9 mouse cellular contexts compared by ENCODE assay signal in genomic region chr16:31943980-31944379, GRCm38 (mm10). TPM values are rescaled to one million over a fixed set of nuclear protein-coding genes. Genes with fewer than 3 reads are reported as not detected.
DNase-seq lines count a peak whose midpoint lies in the region; ATAC-seq lines count a peak whose summit lies in the region.
"Had no signal": no experiment of that assay in that cellular context is flagged by ENCODE, and none has a peak within 500 bp of the region (broad histone marks: within the 10 kb centered on the region; RNA-seq: fewer than 3 reads in every experiment).

No protein-coding gene starts in this region.

- intact Hi-C loops in heart, postnatal 25 days (cut with DNase I) = no loop called here
- intact Hi-C loops in left cerebral cortex, postnatal 10 days (cut with DNase I) = no loop called here

- H3K9me3 ChIP-seq in hindbrain, embryonic 16.5 days (ENCODE audit: control insufficient read depth, low read length) = no peaks in the 10 kb centered on the region
- no peaks in the 10 kb centered on the region for H3K9me3 ChIP-seq in midbrain, embryonic 14.5 days (ENCODE audit: control insufficient read depth, low read length)

- H3K9ac ChIP-seq in hindbrain, embryonic 16.5 days (ENCODE audit: low read depth, low read length) = no peak overlapping the region; the same call in 1 of the 2 replicates
- H3K9ac ChIP-seq in midbrain, embryonic 14.5 days (replicated peaks; ENCODE audit: low read length) = no peak overlapping the region; the same call in 1 of the 2 replicates

- no peak overlapping the region for H3K4me3 ChIP-seq in hindbrain, embryonic 16.5 days (ENCODE audit: low read length)
- H3K4me3 ChIP-seq in midbrain, embryonic 14.5 days (replicated peaks; ENCODE audit: low read depth, low read length) = no peak overlapping the region

- WGBS in hindbrain, embryonic 16.5 days = 5% methylated on average over 10 of the region's 10 CpGs
- WGBS in midbrain, embryonic 14.5 days = 3% methylated on average over 10 of the region's 10 CpGs

- H3K4me1 ChIP-seq in hindbrain, embryonic 16.5 days (ENCODE audit: control insufficient read depth, insufficient read depth, low read depth, low read length) = peaks cover 34% of the 10 kb centered on the region
- peaks cover 17% of the 10 kb centered on the region for H3K4me1 ChIP-seq in midbrain, embryonic 14.5 days (ENCODE audit: control insufficient read depth, insufficient read depth, low read length)

- no peaks in the 10 kb centered on the region for H3K27me3 ChIP-seq in hindbrain, embryonic 16.5 days (replicated peaks; ENCODE audit: control insufficient read depth, insufficient read depth, low read length)
- no peaks in the 10 kb centered on the region for H3K27me3 ChIP-seq in midbrain, embryonic 14.5 days (ENCODE audit: control insufficient read depth, insufficient read depth, low read length)

- H3K27ac ChIP-seq in hindbrain, embryonic 16.5 days (ENCODE audit: low read depth, low read length) = no peak overlapping the region
- H3K27ac ChIP-seq in midbrain, embryonic 14.5 days (replicated peaks; ENCODE audit: low read depth, low read length) = no peak overlapping the region
- H3K27ac ChIP-seq: macrophage had no signal

- peak overlapping the region; percentile 20; the same call in 1 of the 2 replicates for H3K4me2 ChIP-seq in hindbrain, embryonic 16.5 days (ENCODE audit: low read length)
- H3K4me2 ChIP-seq in midbrain, embryonic 14.5 days (ENCODE audit: low read length) = no peak overlapping the region

- peaks cover 2% of the 10 kb centered on the region; the same call in 1 of the 2 replicates for H3K36me3 ChIP-seq in hindbrain, embryonic 16.5 days (ENCODE audit: control insufficient read depth, insufficient read depth, low read length)
- H3K36me3 ChIP-seq in midbrain, embryonic 14.5 days (ENCODE audit: control insufficient read depth, insufficient read depth, low read length) = 0 out of 2 replicates have a peak, but pooled peaks cover 3% of the 10 kb centered on the region

- peak; percentile 52 for ATAC-seq in frontal cortex, adult (ENCODE audit: low TSS enrichment)
- peak; percentile 34; the same call in 1 of the 2 replicates for ATAC-seq in hindbrain, embryonic 16.5 days
- ATAC-seq in midbrain, embryonic 14.5 days (ENCODE audit: low FRiP score, low TSS enrichment) = no peak

- peak; percentile 96 for DNase-seq in heart, adult 11 months
- DNase-seq in heart, postnatal 25 days (ENCODE audit: low spot score) = no peak
- DNase-seq in cerebellum, adult 8-10 months = peak; percentile 74
- DNase-seq in left cerebral cortex, postnatal 10 days (ENCODE audit: extremely low spot score in 1 of 2, low spot score in 2 of 2) = peak; percentile 70 to 87
- peak; percentile 88 for DNase-seq in midbrain, embryonic 14.5 days
- peak; percentile 51 to 83 for DNase-seq in spleen, adult 18-20 months

RNA-seq across cellular contexts. Expression of gene 0610012G03Rik, which starts 4.3 kb away (rescaled TPM):
- 10 to 100 TPM; 81.8 to 82.0 TPM for total RNA-seq in heart, postnatal 25 days (2021)
- polyA plus RNA-seq in hindbrain, embryonic 16.5 days (2015; fragmentation: Nextera tagmentation; extraction: Ambion mirVana) = 128 and 132 TPM in 2 replicates
- 10 to 100 TPM; 52.4 to 54.4 TPM for total RNA-seq in left cerebral cortex, postnatal 10 days (2021)
- 115 and 132 TPM in 2 replicates for polyA plus RNA-seq in midbrain, embryonic 14.5 days (2014; fragmentation: Nextera tagmentation; extraction: Ambion mirVana)

RNA-seq across cellular contexts. Expression of gene Ncbp2, which starts 4.3 kb away (rescaled TPM):
- total RNA-seq in heart, postnatal 25 days (2021) = 10 to 100 TPM; 21.4 to 25.5 TPM
- 91.7 and 95.0 TPM in 2 replicates for polyA plus RNA-seq in hindbrain, embryonic 16.5 days (2015; fragmentation: Nextera tagmentation; extraction: Ambion mirVana)
- total RNA-seq in left cerebral cortex, postnatal 10 days (2021) = 10 to 100 TPM; 44.8 to 45.9 TPM
- 99.9 and 104 TPM in 2 replicates for polyA plus RNA-seq in midbrain, embryonic 14.5 days (2014; fragmentation: Nextera tagmentation; extraction: Ambion mirVana)

RNA-seq across cellular contexts. Expression of gene Pigz, which starts 10.3 kb away (rescaled TPM):
- total RNA-seq in heart, postnatal 25 days (2021) = 1 to 10 TPM; 1.7 to 3.3 TPM
- polyA plus RNA-seq in hindbrain, embryonic 16.5 days (2015; fragmentation: Nextera tagmentation; extraction: Ambion mirVana) = 4.1 and 5.2 TPM in 2 replicates
- total RNA-seq in left cerebral cortex, postnatal 10 days (2021) = 10 to 100 TPM in 1 of 2 experiments, 1 to 10 TPM in 1; 7.9 to 12.9 TPM
- polyA plus RNA-seq in midbrain, embryonic 14.5 days (2014; fragmentation: Nextera tagmentation; extraction: Ambion mirVana) = 2.0 and 3.1 TPM in 2 replicates

RNA-seq across cellular contexts. Expression of gene Senp5, which starts 59.1 kb away (rescaled TPM):
- 10 to 100 TPM; 11.9 to 13.3 TPM for total RNA-seq in heart, postnatal 25 days (2021)
- 13.1 and 16.2 TPM in 2 replicates for polyA plus RNA-seq in hindbrain, embryonic 16.5 days (2015; fragmentation: Nextera tagmentation; extraction: Ambion mirVana)
- 10 to 100 TPM; 41.7 to 43.8 TPM for total RNA-seq in left cerebral cortex, postnatal 10 days (2021)
- polyA plus RNA-seq in midbrain, embryonic 14.5 days (2014; fragmentation: Nextera tagmentation; extraction: Ambion mirVana) = 11.8 and 12.1 TPM in 2 replicates
